Mouse (Mus musculus) neutrophil, adult 65 days (primary cell): Measurements from ENCODE around the gene Slc35b2. TPM values are rescaled to one million over a fixed set of nuclear protein-coding genes. Genes with fewer than 3 reads are reported as not detected.

Source experiments
- total RNA-seq: library from RNA; stranded (reverse); gene quantifications from 2 replicates; pipeline ENCODE4 v1.2.4, GENCODE M21; 2023

The Slc35b2 gene
- total RNA-seq, result 30.4 and 35.4 TPM in 2 replicates

DNA sequence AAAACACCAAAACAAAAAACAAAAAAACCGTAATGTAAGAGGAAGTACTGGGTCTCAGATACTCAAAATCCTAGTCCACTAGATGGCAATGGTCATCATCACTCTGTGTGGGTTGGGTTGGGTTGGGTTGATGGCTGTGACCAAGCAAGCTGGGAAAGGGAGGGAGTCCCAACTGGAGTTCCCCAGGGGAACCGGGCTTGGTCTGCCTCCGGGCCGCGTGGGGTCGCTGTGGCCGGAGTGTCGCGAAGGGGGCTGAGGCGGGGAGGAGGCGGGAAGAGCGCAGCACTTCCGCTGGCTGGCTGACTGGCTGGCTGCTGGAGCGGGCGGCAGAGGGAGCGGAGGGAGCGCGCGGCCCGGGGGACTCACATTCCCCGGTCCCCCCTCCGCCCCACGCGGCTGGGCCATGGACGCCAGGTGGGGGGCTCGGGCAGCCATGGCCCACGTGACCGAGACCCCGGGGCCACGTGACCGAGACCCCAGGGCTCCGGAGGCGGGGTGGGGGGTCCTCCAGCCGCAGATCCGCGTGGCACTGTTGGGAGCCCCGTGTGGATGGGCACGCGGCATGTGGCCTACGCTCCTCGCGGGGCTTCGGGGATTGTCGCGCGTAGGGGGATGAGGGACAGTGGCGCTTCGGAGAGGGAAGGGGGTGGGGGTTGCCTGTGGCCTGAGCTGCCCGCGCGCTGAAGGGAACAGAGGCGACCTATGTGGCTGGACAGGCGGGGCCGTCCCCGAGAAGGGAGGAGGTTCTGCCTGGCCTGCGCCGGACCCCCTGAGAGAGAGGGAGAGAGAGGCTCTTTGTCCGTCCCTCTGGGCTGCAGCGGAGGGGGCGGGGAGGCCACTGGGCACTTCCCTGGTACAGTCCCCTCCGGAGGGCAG is at the start of gene Slc35b2:
TSS of gene Slc35b2 (plus strand) at position 220 of the 876 bp plus-strand sequence.

DNA sequence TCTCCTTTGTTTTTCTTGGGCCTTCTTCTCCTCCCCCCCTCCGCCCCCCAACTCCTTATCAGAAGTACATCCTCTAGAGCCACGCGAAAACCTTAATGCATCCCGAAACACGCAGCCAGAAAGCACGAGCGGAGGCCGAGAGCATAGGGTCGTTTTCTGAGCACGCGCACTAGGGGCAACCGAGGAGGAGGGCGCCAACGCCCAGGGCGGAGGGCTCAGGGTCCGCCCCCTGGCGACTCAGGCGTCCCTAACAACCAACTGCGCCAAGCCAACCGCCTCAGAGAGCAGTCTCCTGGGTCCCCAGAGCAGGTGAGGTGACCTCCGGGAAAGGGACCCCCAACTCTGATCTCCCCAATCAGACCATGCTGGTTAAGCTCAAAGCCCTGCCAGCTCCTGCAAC is 40.4 kb upstream of the Slc35b2 start, which contains the start of gene Tcte1:
TSS of gene Tcte1 (plus strand) at position 172 of the 400 bp plus-strand sequence.

GRCm38 (mm10) chr17:45549617-45550181 is 14.0 kb upstream of the Slc35b2 start, which contains the start of gene Tmem151b:
Gene Tmem151b (minus strand): TSS chr17:45549677.

GRCm38 (mm10) chr17:45555452-45556106 is 8.1 kb upstream of the Slc35b2 start, which contains the start of gene Nfkbie:
Gene Nfkbie (plus strand): TSS chr17:45555703.

GRCm38 (mm10) chr17:45573087-45573779 is 9.6 kb downstream of the Slc35b2 start, which contains the start of gene Hsp90ab1:
Gene Hsp90ab1 (minus strand): TSS chr17:45573271.

DNA sequence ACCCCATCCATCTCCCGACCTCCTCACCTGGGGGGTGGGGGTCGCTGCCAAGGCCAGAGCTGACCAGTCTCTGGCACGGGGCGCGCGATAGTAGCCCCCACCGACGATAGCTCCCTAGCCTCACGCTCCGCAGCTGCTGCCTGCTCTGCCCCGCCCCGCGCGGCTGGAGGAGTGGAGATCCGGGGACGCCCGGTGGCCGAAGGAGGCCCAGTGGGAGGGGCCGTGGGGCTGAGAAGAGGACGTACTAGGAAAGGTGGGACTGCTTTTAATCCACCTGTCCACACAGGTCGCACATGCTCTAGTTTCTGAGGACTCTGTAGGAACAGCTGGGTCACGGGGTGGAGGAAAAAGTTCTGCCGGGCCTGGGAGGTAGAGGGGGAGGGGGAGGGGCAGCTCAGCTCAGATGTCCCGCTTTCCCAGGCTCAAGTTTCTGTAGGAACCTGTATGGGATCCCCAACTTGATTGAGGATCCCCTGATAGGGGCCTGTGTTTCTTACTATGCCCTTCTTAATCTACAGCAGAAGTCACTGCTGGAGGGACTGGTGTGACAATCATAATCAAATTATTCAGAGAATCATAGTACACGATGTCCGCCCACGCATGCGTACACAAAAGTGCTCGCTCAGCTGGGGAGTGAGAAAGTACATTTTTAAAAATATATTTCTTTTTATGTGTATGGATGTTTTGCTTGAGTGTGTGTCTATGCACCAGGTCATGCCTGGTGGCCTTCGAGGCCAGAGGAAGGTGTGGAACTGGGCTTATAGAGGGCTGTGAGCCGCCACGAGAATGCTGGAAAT is 36.0 kb downstream of the Slc35b2 start, which contains the start of gene Slc29a1:
TSS of gene Slc29a1 (minus strand) at position 161 of the 797 bp plus-strand sequence.

GRCm38 (mm10) chr17:45601877-45602304 is 38.2 kb downstream of the Slc35b2 start, which contains the start of gene Mymx:
Gene Mymx (minus strand): TSS chr17:45602102.

Other genes with a start within 250 kb of the Slc35b2 start
- gene Cdc5l, start 130.1 kb upstream of the Slc35b2 start, total RNA-seq, result 57.2 and 64.9 TPM in 2 replicates
- not detected in 2 replicates for gene Spats1, start 88.5 kb upstream of the Slc35b2 start, total RNA-seq
- 4.8 TPM in 2 replicates for gene Aars2, start 57.0 kb upstream of the Slc35b2 start, total RNA-seq
- not detected in 2 replicates for gene Tcte1, start 40.4 kb upstream of the Slc35b2 start, total RNA-seq
- 0.09 TPM in 1 of 2 replicates, not detected in the other for gene Tmem151b, start 14.2 kb upstream of the Slc35b2 start, total RNA-seq
- 64.3 and 78.1 TPM in 2 replicates for gene Nfkbie, start 8.2 kb upstream of the Slc35b2 start, total RNA-seq
- 435 and 451 TPM in 2 replicates for gene Hsp90ab1, start 9.4 kb downstream of the Slc35b2 start, total RNA-seq
- 16.9 and 20.1 TPM in 2 replicates for gene Slc29a1, start 35.7 kb downstream of the Slc35b2 start, total RNA-seq
- gene Mymx, start 38.2 kb downstream of the Slc35b2 start, total RNA-seq, result not detected in 2 replicates
- gene Capn11, start 95.5 kb downstream of the Slc35b2 start, total RNA-seq, result 1.0 and 4.6 TPM in 2 replicates
- 22.0 and 29.5 TPM in 2 replicates for gene Mrpl14, start 122.4 kb downstream of the Slc35b2 start, total RNA-seq
- 27.4 and 43.8 TPM in 2 replicates for gene Tmem63b, start 123.0 kb downstream of the Slc35b2 start, total RNA-seq
- not detected in 2 replicates for gene 1600014C23Rik, start 170.0 kb downstream of the Slc35b2 start, total RNA-seq